Mouse (Mus musculus) limb, embryonic 11.5 days (tissue): ENCODE results near the gene Rrp36. TPM values are rescaled to one million over a fixed set of nuclear protein-coding genes. Genes with fewer than 3 reads are reported as not detected.

ENCODE experiments used
- ATAC-seq: fragments of 200-750 bp; cut with Nextera tagmentation; 2 replicates; pipeline ENCODE4 v1.8.0; 2017; ENCODE audit warnings: low read depth; ENCODE audit not compliant: insufficient number of reproducible peaks, low FRiP score, low TSS enrichment
- DNase-seq: peaks from one replicate; pipeline ENCODE4 v3.0.0-alpha.2; 2015; ENCODE audit warnings: low spot score
- H3K27ac ChIP-seq: fragments of 300-500 bp; sonication (generic); replicated peaks from 2 replicates; pipeline ENCODE4 v1.5.1; 2014; ENCODE audit warnings: low read depth, mild to moderate bottlenecking, low read length
- H3K27me3 ChIP-seq: fragments of 300-500 bp; sonication (generic); 2 replicates; pipeline ENCODE4 v1.6.1; 2014; ENCODE audit warnings: mild to moderate bottlenecking, low read length, mixed read lengths; ENCODE audit not compliant: control insufficient read depth, insufficient read depth
- H3K36me3 ChIP-seq: fragments of 300-500 bp; sonication (generic); 2 replicates; pipeline ENCODE4 v1.6.1; 2014; ENCODE audit warnings: mild to moderate bottlenecking, low read length, moderate library complexity, mixed read lengths; ENCODE audit not compliant: control insufficient read depth, insufficient read depth
- H3K4me1 ChIP-seq: fragments of 300-500 bp; sonication (generic); 2 replicates; pipeline ENCODE4 v1.6.1; 2014; ENCODE audit warnings: low read length, mixed read lengths; ENCODE audit not compliant: control insufficient read depth, insufficient read depth
- H3K4me2 ChIP-seq: fragments of 300-500 bp; sonication (generic); 2 replicates; pipeline ENCODE4 v1.6.1; 2014; ENCODE audit warnings: low read depth, mild to moderate bottlenecking, moderate library complexity; ENCODE audit not compliant: severe bottlenecking
- H3K4me3 ChIP-seq: fragments of 300-500 bp; sonication (generic); 2 replicates; pipeline ENCODE4 v1.5.1; 2014; ENCODE audit warnings: low read depth, low read length
- H3K9ac ChIP-seq: fragments of 300-500 bp; sonication (generic); 2 replicates; pipeline ENCODE4 v1.6.1; 2014; ENCODE audit warnings: mild to moderate bottlenecking, low read length
- H3K9me3 ChIP-seq: fragments of 300-500 bp; sonication (generic); 2 replicates; pipeline ENCODE4 v1.6.1; 2016; ENCODE audit warnings: low read length; ENCODE audit not compliant: control insufficient read depth
- WGBS: fragments of 180-500 bp; shearing (Covaris S2); extraction: QIAGEN DNeasy Blood & Tissue Kit; methylation state at CpG from one replicate; pipeline ENCODE4 v1.1.7; 2014; 5-methylcytosine and 5-hydroxymethylcytosine counted together
- polyA plus RNA-seq: library from polyadenylated mRNA; unstranded; fragments of >200 nt; fragmentation: Nextera tagmentation; extraction: Ambion mirVana; gene quantifications from 2 replicates; pipeline ENCODE4 v1.2.1, GENCODE M21; 2014

Rrp36 gene
- polyA plus RNA-seq, 1 experiment from 2014 or later: 61.3 TPM

DNA sequence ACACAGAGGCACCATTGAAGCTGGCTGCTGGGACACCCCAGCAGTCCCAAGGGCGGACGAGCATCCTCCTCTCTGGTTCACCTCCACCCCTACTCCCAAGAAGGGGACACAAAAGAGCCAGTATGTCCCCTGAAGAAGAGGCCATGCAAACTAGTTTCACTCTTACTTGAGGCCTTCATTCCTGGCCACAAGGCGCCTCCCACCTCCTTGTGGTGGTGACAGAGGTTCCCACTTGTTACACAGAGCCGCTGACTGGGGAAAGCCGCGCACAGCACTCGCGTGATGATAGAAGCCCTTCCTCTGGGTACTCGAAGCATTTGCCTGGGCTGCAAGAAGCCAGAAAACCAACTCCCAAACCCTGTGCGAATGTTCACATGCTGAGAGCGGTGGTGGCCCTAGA is 51.9 kb downstream of the Rrp36 start:
- DNase-seq (no peak), ATAC-seq (no peak)
- H3K36me3 ChIP-seq: no peaks in the 10 kb centered on the region
- H3K4me3 ChIP-seq: no peak overlapping the region
- H3K27ac ChIP-seq: no peak overlapping the region
- no peak overlapping the region for H3K4me2 ChIP-seq
- no peaks in the 10 kb centered on the region for H3K9me3 ChIP-seq
- peaks cover 86% of the 10 kb centered on the region for H3K4me1 ChIP-seq
- no peaks in the 10 kb centered on the region for H3K27me3 ChIP-seq
- H3K9ac ChIP-seq: no peak overlapping the region
- WGBS: 72% methylated on average over 11 of the region's 11 CpGs

DNA sequence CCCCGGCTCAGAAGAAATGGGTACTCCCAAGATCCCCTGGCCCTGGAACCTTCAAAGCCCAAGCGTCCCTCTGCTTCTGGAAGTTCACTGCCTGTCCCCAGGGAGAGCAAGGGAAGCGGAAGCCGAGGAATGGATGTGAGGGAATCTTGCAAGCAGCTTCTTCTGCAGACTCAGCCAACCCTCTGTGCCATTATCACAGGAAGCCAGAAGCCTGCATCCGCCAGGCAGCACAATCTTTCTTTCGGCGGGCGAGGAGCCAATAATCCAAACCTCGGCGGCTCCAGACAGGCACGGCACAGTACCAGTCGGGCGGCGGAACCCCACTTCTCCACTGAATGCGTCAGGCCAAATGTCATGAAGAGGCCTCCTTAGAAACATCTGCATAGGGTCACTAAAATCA is 52.8 kb downstream of the Rrp36 start:
- H3K4me3 ChIP-seq: no peak overlapping the region
- 57% methylated on average over 15 of the region's 15 CpGs for WGBS
- DNase-seq (no peak), ATAC-seq (no peak)
- H3K27me3 ChIP-seq: no peaks in the 10 kb centered on the region
- no peak overlapping the region; the same call in 1 of the 2 replicates for H3K9ac ChIP-seq
- H3K27ac ChIP-seq: no peak overlapping the region
- H3K4me2 ChIP-seq: no peak overlapping the region; the same call in 1 of the 2 replicates
- no peaks in the 10 kb centered on the region for H3K9me3 ChIP-seq
- H3K4me1 ChIP-seq: peaks cover 86% of the 10 kb centered on the region
- H3K36me3 ChIP-seq: no peaks in the 10 kb centered on the region

DNA sequence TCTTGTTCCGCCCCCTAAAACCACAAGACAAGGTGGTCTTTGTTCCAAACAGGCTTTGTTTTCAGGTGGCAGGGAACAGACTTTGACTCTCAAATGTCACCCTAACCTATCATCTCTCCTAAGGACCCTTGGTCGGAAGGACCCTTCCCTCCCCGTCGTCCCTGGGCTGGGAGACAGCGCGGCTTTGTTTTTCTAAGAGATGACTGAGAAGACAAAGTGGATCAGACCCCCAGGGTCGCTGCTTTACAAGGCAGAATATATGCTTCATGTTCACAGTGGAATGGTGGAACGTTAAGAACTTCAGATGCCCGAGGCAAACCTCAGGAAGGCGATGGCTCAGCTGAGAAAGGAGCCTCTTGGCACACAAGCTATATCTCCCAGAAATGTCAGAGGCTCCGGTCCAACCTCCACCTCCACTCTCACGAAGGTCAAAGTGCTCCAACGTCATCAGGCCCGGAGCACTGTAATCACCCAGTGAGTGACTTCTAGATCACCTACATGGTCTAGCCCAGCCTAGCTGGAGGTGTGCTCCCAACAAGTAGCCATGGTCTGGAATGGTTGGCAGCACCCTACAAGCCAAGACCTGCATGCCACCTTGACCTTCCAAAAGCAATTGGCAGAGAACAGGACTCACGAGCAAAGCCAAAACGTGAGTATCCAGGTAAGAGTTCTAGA is 54.3 kb downstream of the Rrp36 start:
- ATAC-seq (no peak), DNase-seq (peak; percentile 50)
- peaks cover 90% of the 10 kb centered on the region for H3K4me1 ChIP-seq
- H3K9ac ChIP-seq: peak overlapping the region; percentile 70; the same call in 1 of the 2 replicates
- H3K27ac ChIP-seq: peak overlapping the region; percentile 99
- H3K4me2 ChIP-seq: peak overlapping the region; percentile 53
- H3K36me3 ChIP-seq: no peaks in the 10 kb centered on the region
- no peaks in the 10 kb centered on the region; the same call in 1 of the 2 replicates for H3K27me3 ChIP-seq
- H3K4me3 ChIP-seq: no peak overlapping the region; the same call in 1 of the 2 replicates
- 18% methylated on average over 16 of the region's 16 CpGs for WGBS
- H3K9me3 ChIP-seq: no peaks in the 10 kb centered on the region

DNA sequence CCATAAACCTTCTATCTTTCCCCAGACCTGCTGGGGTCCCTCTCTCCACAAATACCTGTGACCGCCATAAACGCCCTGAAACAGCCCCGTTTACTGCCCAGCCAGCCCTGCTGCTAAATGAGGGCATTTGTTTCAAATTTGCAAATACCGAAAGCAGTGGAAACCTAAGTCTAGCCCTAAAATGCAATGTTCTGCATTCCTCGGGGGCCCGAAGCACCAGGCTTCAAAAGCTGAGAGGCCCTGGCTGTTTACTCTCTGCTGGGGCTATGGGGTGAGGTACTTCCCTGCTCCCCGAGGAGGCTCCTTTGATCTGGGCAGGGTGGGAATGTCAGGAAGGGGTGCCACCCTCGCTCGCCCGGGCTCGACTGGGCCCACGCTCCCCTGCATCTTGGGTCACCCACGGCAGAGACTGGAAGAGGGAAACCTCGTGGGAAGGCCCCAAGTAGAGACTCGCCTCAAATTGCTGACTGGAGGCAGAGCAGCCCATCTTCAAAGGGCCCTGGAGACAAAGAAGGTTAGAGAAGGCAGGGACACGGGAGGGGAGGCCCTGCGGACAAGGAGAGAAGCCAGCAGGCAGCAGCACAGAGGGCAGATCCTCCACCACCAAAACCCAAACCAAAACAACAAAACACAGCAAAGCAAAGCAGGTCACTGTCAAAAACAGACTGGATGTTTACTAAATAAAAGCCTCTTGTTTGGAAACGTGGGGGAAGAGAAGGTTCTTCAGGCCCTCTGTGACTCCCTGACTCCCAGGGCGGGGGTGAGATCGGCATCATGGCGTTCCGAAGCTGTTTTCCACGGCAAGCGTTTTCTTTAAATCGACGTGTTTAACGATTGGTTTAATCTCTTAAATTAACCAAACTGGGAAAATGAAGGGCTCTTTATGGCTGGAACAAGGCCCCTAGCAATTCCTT is 55.1 kb downstream of the Rrp36 start:
- peak; percentile 70 for ATAC-seq
- Histone ChIP-seq H3K4me1 (peaks cover 88% of the 10 kb centered on the region), H3K27ac (peak overlapping the region; percentile 99), H3K4me2 (peak overlapping the region; percentile 53), H3K27me3 (no peaks in the 10 kb centered on the region; the same call in 1 of the 2 replicates), H3K4me3 (peak overlapping the region; percentile 13), H3K9me3 (no peaks in the 10 kb centered on the region), H3K36me3 (no peaks in the 10 kb centered on the region), H3K9ac (peak overlapping the region; percentile 70)
- peak; percentile 80 for DNase-seq
- 2% methylated on average over 27 of the region's 27 CpGs for WGBS

DNA sequence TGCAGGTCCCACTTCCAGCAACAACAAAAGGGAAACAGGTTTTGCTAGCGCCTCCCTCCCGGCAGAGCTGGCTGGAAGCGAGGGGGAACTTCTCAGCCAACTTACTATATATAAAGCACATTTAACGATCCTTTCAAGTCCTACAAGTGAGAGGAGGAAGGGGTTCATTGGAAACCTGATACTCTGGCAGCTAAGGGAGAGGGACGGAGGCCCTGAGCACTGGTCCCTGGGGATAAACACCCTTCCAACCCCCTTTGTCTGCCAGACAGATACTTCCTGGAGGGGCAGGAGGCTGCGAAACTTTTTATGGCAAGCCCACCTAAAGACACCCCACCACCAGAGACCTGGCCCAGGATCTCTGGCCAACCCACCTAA is 55.8 kb downstream of the Rrp36 start:
- H3K27ac ChIP-seq: peak overlapping the region; percentile 99
- WGBS: under 1% methylated on average over 6 of the region's 6 CpGs
- no peaks in the 10 kb centered on the region for H3K9me3 ChIP-seq
- H3K27me3 ChIP-seq: no peaks in the 10 kb centered on the region; the same call in 1 of the 2 replicates
- peaks cover 88% of the 10 kb centered on the region for H3K4me1 ChIP-seq
- no peak for DNase-seq
- 0 out of 2 replicates have a peak overlapping the region, but pooled peaks have one; percentile 8 for H3K9ac ChIP-seq
- H3K4me2 ChIP-seq: peak overlapping the region; percentile 53; the same call in 1 of the 2 replicates
- ATAC-seq: peak; percentile 85
- 0 out of 2 replicates have a peak overlapping the region, but pooled peaks have one; percentile 15 for H3K4me3 ChIP-seq
- H3K36me3 ChIP-seq: no peaks in the 10 kb centered on the region

DNA sequence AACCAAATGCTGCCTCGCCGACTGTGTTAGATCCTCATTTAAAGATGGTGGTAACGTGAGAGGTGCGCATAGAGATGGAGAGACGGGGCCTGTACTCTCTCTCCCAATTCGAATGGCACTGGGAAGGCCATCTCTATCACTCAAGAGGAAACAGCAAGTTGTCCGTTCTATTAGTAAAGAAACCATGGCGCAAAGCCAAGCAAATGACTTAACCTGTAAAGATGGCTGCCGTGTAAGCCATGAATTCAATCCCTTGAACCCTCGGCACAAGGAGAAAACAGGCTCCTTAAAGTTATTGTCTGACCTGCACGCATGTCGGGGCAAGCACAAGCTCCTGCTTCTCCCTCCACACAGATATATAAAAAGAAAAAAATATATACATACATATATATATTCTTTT is 56.4 kb downstream of the Rrp36 start:
- Histone ChIP-seq H3K27ac (peak overlapping the region; percentile 99), H3K4me2 (peak overlapping the region; percentile 53), H3K36me3 (no peaks in the 10 kb centered on the region), H3K4me1 (peaks cover 92% of the 10 kb centered on the region), H3K9ac (0 out of 2 replicates have a peak overlapping the region, but pooled peaks have one; percentile 35), H3K27me3 (no peaks in the 10 kb centered on the region; the same call in 1 of the 2 replicates), H3K9me3 (no peaks in the 10 kb centered on the region), H3K4me3 (peak overlapping the region; percentile 15; the same call in 1 of the 2 replicates)
- ATAC-seq (no peak), DNase-seq (no peak)
- 7% methylated on average over 12 of the region's 12 CpGs for WGBS

Other genes starting within 250 kb of the Rrp36 start
- 0.31 TPM in 1 of 2 replicates, not detected in the other for gene Crip3, start 245.4 kb downstream of the Rrp36 start, polyA plus RNA-seq
- gene Slc22a7, start 235.9 kb downstream of the Rrp36 start, polyA plus RNA-seq: not detected in 2 replicates
- gene Ttbk1, start 186.7 kb downstream of the Rrp36 start, polyA plus RNA-seq: 0.27 and 0.58 TPM in 2 replicates
- gene Dnph1, start 177.6 kb downstream of the Rrp36 start, polyA plus RNA-seq: 59.7 and 62.3 TPM in 2 replicates
- 3.8 and 3.9 TPM in 2 replicates for gene Cul9, start 128.0 kb downstream of the Rrp36 start, polyA plus RNA-seq
- gene Srf, start 118.2 kb downstream of the Rrp36 start, polyA plus RNA-seq: 8.3 and 9.8 TPM in 2 replicates
- 50.3 and 60.4 TPM in 2 replicates for gene Ptk7, start 44.8 kb downstream of the Rrp36 start, polyA plus RNA-seq
- gene Klc4, start 28.3 kb downstream of the Rrp36 start, polyA plus RNA-seq: 23.8 and 25.7 TPM in 2 replicates
- gene Mrpl2, start 28.1 kb downstream of the Rrp36 start, polyA plus RNA-seq: 106 and 126 TPM in 2 replicates
- 34.6 and 36.3 TPM in 2 replicates for gene Cul7, start 24.0 kb downstream of the Rrp36 start, polyA plus RNA-seq
- gene Mea1, start 4.4 kb upstream of the Rrp36 start, polyA plus RNA-seq: 153 and 160 TPM in 2 replicates
- 117 and 121 TPM in 2 replicates for gene Klhdc3, start 6.6 kb upstream of the Rrp36 start, polyA plus RNA-seq
- gene Ppp2r5d, start 30.8 kb upstream of the Rrp36 start, polyA plus RNA-seq: 122 and 135 TPM in 2 replicates
- gene Pex6, start 37.1 kb upstream of the Rrp36 start, polyA plus RNA-seq: 18.1 and 18.5 TPM in 2 replicates
- gene Gnmt, start 54.8 kb upstream of the Rrp36 start, polyA plus RNA-seq: 0.35 TPM in 1 of 2 replicates, not detected in the other
- gene Cnpy3, start 77.9 kb upstream of the Rrp36 start, polyA plus RNA-seq: 49.1 and 52.4 TPM in 2 replicates
- gene Ptcra, start 89.4 kb upstream of the Rrp36 start, polyA plus RNA-seq: 0.48 and 0.91 TPM in 2 replicates
- gene 2310039H08Rik, start 98.3 kb upstream of the Rrp36 start, polyA plus RNA-seq: 41.8 and 43.4 TPM in 2 replicates
- 195 and 196 TPM in 2 replicates for gene Rpl7l1, start 108.3 kb upstream of the Rrp36 start, polyA plus RNA-seq
- 4.6 and 5.9 TPM in 2 replicates for gene Bicral, start 184.1 kb upstream of the Rrp36 start, polyA plus RNA-seq
- 73.0 and 73.3 TPM in 2 replicates for gene Tbcc, start 216.3 kb upstream of the Rrp36 start, polyA plus RNA-seq
- not detected in 2 replicates for gene Prph2, start 236.1 kb upstream of the Rrp36 start, polyA plus RNA-seq